ENCODE assay signal across 8 mouse cellular contexts in genomic region chr5:20702480-20703303, GRCm38 (mm10).
A peak's percentile ranks its signal among the peaks of the same experiment; 100 is the strongest.
DNase-seq lines count a peak whose midpoint lies in the region; ATAC-seq and TF ChIP-seq lines count a peak whose summit lies in the region.

No protein-coding gene starts in this region.

- H3K9me3 ChIP-seq in kidney, postnatal 0 days (replicated peaks; ENCODE audit: low read length): no peaks in the 10 kb centered on the region
- no peaks in the 10 kb centered on the region for H3K9me3 ChIP-seq in liver, postnatal 0 days (ENCODE audit: low read length)

- no peaks in the 10 kb centered on the region for H3K79me2 ChIP-seq in heart, adult 2 months (replicated peaks; ENCODE audit: control insufficient read depth, insufficient read depth, low read length)

- H3K27me3 ChIP-seq in heart, adult 2 months (ENCODE audit: control insufficient read depth, insufficient read depth, low read length): no peaks in the 10 kb centered on the region
- no peaks in the 10 kb centered on the region for H3K27me3 ChIP-seq in kidney, postnatal 0 days (ENCODE audit: insufficient read depth, low read length)
- 0 out of 2 replicates have a peak, but pooled peaks cover 4% of the 10 kb centered on the region for H3K27me3 ChIP-seq in liver, postnatal 0 days (ENCODE audit: insufficient read depth, low read length)

- peak overlapping the region; percentile 79 for H3K27ac ChIP-seq in heart, adult 2 months
- H3K27ac ChIP-seq in kidney, postnatal 0 days: peak overlapping the region; percentile 91
- peak overlapping the region; percentile 69 for H3K27ac ChIP-seq in liver, postnatal 0 days (ENCODE audit: low read depth)

- intact Hi-C loops in heart, adult 2 months (cut with DNase I): no loop called here

- TF ChIP-seq CTCF in heart, adult 2 months (IDR thresholded peaks at IDR 0.05): peak; percentile 26; the same call in 1 of the 2 replicates
- TF ChIP-seq CTCF in kidney, postnatal 0 days (IDR thresholded peaks at IDR 0.05; ENCODE audit: low read depth): peak; percentile 59
- TF ChIP-seq CTCF in liver, postnatal 0 days (IDR thresholded peaks at IDR 0.05; ENCODE audit: low read depth): peak; percentile 26; the same call in 1 of the 2 replicates

- TF ChIP-seq EP300 in heart, adult 2 months (IDR thresholded peaks at IDR 0.05; ENCODE audit: insufficient read depth, low read depth, low read length): no peak
- no peak for TF ChIP-seq EP300 in liver, postnatal 0 days (IDR thresholded peaks at IDR 0.05; ENCODE audit: low read depth)

- peak; percentile 69 for DNase-seq in CD4-positive, CD25-positive, alpha-beta regulatory T cell, adult 2 months (ENCODE audit: low read depth, low spot score)
- peak; percentile 49 for DNase-seq in MN1 (ENCODE audit: low spot score)
- peak; percentile 47 to 69 for DNase-seq in cerebellum, postnatal 25 days
- peak in 1 of 2 experiments; percentile 4 for DNase-seq in heart, adult 2 months
- peak; percentile 75 for DNase-seq in kidney, postnatal 0 days (ENCODE audit: low spot score)
- DNase-seq in liver, postnatal 0 days: peak; percentile 21
- peak; percentile 72 for DNase-seq in retina, embryonic 14.5 days (ENCODE audit: low spot score)
- no peak for DNase-seq in urinary bladder, adult 2 months (ENCODE audit: low spot score)

- H3K4me1 ChIP-seq in heart, adult 2 months (ENCODE audit: control insufficient read depth, insufficient read depth, low read length): no peaks in the 10 kb centered on the region
- no peaks in the 10 kb centered on the region for H3K4me1 ChIP-seq in kidney, postnatal 0 days (replicated peaks; ENCODE audit: insufficient read depth, low read length)
- 0 out of 2 replicates have a peak, but pooled peaks cover 2% of the 10 kb centered on the region for H3K4me1 ChIP-seq in liver, postnatal 0 days (ENCODE audit: insufficient read depth)

- H3K4me2 ChIP-seq in kidney, postnatal 0 days (ENCODE audit: low read length): peak overlapping the region; percentile 94
- peak overlapping the region; percentile 92 for H3K4me2 ChIP-seq in liver, postnatal 0 days (ENCODE audit: low read depth, low read length)

- ATAC-seq in kidney, postnatal 0 days (replicated peaks; ENCODE audit: low FRiP score, low read depth): peak; percentile 46
- ATAC-seq in liver, postnatal 0 days: peak; percentile 20; the same call in 1 of the 2 replicates

- peak overlapping the region; percentile 78 for H3K9ac ChIP-seq in heart, adult 2 months (ENCODE audit: low read depth, low read length)
- peak overlapping the region; percentile 70 for H3K9ac ChIP-seq in kidney, postnatal 0 days (ENCODE audit: low read depth, low read length)
- peak overlapping the region; percentile 55 for H3K9ac ChIP-seq in liver, postnatal 0 days (replicated peaks)

- WGBS in heart, adult 2 months: under 1% methylated on average over 56 of the region's 57 CpGs
- under 1% methylated on average over 55 of the region's 57 CpGs for WGBS in kidney, postnatal 0 days
- 1% methylated on average over 44 of the region's 57 CpGs for WGBS in liver, postnatal 0 days (ENCODE audit: insufficient replicate concordance)

- H3K36me3 ChIP-seq in heart, adult 2 months (ENCODE audit: control insufficient read depth, insufficient read depth, low read length): no peaks in the 10 kb centered on the region
- no peaks in the 10 kb centered on the region for H3K36me3 ChIP-seq in kidney, postnatal 0 days (ENCODE audit: insufficient read depth, low read length)
- H3K36me3 ChIP-seq in liver, postnatal 0 days (replicated peaks; ENCODE audit: insufficient read depth, low read length): no peaks in the 10 kb centered on the region

- peak overlapping the region; percentile 67 for H3K4me3 ChIP-seq in heart, adult 2 months
- H3K4me3 ChIP-seq in kidney, postnatal 0 days (replicated peaks; ENCODE audit: low read depth, low read length): peak overlapping the region; percentile 66
- peak overlapping the region; percentile 51 for H3K4me3 ChIP-seq in liver, postnatal 0 days (ENCODE audit: low read depth, low read length)

- TF ChIP-seq POLR2A in heart, adult 2 months (IDR thresholded peaks at IDR 0.05; ENCODE audit: insufficient read depth, low read depth, low read length): no peak
